Mouse (Mus musculus) c-Kit-negative CD71-positive TER-119-positive erythroid progenitor cells, embryonic 14.5 days (primary cell): ENCODE measurements around the gene Abca1.

Experiments used
- DNase-seq: peaks from one replicate; pipeline ENCODE4 v3.0.0-alpha.2; 2013; ENCODE audit warnings: low read depth, low spot score

The Abca1 gene

DNA sequence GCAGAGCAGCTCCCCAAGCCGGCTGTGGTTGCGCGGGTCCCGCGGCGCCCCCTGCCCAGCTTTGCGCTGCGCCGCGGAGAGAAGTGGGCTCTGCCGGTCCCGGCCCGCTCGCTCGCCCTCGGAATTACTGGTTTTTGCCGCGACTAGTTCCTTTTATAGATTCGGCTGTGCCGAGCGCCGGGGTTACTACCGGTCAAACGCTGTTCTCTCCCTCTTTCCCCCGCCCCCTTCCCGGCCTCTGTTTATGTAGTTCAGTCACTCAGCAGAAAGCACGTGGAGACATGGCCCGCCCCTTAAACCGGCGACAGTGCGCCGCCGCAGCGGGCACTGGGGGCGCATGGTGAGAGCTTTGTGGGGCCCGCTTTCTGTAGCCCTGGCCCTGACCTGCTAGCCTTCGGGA lies at the start of gene Abca1:
Gene Abca1, minus strand, starts transcription at position 129 of the 400 bp plus-strand sequence.
- no peak for DNase-seq

DNA sequence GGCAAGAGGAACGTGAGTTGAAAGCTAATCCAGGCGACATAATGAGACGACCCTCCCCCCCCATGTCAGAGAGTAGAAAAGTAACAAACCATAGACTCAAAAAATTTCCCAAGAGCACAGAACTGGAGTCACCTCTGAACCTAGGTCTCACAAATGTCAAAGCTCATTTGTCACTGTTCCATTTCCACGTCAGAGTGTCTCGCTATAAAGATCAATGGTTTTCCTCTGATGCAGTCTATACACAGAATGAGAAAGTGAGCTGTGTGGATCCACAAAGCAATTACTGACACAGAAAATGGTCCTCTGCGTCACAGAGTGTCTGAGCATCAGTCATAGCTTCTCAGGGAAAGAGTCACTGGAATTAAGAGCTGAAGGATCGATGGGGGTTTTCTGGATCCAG lies 44.8 kb upstream of the Abca1 start:
- DNase-seq = no peak

DNA sequence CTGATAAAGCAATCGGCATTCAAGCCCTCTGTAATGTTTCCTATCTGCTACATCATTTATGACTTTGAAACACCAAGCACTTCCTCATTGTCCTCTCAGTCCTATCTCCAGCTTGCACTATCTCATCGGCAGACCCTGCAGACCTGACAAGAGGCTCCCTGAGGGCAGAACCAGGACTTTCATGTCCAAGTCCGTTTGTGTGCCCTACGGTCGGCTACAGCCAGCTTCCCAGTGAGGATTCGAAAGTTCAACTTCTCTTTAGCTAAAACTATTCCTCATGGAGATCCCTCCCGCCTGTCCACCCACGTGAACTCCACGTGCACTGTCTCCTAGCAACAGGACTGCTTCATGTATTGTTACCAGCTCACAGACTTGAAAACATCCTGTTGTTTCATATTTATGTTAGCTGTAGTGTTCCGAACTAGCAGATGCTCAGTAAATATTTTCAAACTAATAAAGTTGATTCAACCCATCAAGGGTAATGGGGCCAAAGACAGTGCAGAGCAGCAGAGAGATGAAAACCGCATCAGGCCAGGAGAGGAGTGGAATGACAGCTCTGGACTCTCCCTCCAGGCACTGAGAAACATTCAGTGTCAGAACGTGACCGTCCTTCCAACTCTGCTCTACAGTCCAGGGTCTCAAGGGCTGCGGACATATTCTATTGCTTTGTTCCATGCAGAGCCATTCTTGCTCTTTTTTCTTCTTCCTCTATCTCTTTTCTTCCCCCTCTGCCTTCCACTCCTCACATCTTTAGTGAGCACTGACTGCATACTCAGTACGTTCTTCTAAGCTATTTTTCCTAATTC lies 44.1 kb upstream of the Abca1 start:
- DNase-seq = no peak

DNA sequence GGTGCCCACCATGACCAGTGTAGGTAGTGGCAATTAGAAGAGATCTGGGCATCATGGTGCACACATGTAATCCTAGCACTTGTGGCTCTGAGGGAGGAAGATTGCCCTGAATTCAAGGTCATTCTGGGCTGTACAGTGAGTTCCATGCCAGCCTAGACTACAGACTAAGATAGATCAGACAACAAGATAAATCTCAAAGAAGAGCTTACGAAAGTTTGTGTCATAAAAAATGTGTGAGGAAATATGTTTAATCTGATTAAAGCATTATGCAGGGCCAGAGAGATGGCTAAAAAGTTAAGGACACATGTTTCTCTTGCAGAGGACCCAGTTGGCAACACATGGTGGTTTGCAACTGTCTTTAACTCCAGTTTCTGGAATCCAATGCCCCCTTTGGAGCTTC lies 40.6 kb upstream of the Abca1 start:
- no peak for DNase-seq

DNA sequence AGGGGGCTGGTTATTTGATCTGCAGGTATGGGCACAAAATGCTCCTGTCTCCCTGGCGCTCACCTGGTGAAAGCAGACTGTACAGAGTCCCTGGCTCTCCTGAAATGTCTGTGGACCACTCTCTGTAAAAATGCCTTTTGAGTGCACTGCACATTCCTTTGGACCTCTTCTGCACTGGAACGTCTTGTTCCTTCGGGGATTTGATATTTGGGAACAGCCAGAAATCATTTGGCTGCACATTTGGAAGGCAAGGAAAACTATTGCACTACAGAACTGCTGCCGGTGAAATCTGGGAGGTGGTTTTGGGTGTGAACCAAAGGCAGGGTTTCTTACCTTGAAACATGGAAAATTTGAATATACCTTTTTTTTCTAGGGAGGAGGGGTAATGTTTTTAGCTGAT lies 38.1 kb upstream of the Abca1 start:
- no peak for DNase-seq

DNA sequence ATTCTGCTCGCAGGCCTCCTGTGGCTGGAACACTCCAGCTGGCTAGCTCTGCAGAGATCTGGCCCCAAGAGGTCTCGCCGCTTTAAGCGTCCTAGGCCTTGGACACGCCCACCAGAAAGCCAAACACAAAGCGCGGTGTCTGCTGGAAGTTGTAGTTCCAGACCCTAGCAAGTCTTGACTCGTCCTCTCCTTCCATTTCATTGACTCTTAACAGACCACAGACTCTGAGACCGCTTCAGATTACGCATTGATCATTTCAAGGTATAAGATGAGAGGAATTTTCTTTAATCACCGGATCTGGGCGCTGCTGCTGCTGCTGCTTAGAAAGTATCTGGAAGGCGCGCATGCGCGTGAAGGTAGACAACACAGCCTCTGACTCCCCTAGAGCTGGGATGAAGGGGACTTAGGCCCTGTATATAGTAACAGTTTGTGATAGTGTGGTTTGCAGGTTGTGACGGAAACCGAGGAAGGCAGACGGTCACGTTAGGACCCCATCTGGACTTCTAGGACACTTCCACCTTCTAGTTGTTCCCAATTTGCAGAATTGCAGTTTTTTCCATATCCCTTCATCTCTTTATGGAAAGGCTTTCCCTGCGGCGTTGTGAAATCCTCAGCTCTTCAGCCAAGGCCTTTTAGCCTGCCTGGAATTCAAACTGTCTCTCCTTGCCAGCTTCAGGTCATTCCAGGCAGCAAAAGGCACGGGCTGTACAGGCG lies 36.5 kb upstream of the Abca1 start:
- peak; percentile 24 for DNase-seq

DNA sequence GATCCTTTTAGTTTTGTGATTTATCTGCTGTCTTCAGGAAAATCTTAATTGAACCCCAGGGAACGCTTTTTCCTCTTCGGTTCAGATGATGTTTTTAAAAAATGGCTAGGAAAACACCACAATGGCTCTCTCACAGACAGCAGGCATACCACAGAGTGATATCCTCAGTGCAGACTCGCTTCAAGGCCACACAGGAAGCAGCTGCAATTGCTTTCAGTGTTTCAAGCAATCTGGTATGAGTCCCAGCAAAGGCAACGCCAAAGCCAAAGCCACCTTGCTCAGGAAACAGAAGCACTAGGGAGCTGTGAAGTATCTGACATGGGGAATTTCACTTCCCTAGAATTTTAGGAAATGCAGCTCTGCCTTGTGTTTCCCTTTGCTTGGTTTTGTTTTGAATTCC lies 27.4 kb upstream of the Abca1 start:
- DNase-seq = no peak

DNA sequence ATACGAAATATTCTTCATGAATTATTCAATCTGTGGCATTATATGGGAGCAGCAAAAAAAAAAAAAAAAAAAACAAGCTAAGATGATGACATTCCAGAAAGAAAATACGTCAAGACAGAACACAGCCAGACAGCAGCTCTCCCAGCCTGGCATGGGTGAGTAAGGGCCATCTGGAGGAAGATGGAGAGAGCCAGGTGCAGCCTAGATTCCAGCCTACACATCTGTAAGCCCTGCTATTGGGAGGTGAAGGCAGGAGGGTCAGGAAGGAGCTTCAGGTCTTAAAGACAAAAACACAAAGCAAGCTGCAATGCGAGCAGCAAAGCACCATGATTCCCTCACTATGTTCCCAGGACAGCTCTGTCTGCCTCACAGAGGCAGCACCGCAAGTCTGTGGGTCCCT lies 26.9 kb upstream of the Abca1 start:
- no peak for DNase-seq

DNA sequence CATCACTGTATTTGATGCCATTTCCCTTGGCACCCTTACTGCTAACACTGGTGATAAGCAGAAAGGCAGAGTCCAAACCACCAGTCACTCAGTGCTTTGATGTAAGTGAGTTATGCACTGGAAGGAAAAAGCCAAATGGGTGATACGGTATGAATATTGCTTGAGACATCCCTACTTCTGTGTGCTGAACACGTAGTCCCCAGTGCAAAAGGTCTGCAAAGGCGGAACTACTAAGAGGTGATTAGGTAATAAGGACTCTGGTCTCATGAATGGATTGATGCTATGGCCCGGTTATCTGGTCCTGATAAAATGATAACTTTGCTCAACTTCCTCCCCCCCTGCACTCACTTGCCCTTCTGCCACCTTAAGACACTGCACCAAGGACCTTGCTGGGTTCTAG lies 26.4 kb upstream of the Abca1 start:
- DNase-seq = no peak

DNA sequence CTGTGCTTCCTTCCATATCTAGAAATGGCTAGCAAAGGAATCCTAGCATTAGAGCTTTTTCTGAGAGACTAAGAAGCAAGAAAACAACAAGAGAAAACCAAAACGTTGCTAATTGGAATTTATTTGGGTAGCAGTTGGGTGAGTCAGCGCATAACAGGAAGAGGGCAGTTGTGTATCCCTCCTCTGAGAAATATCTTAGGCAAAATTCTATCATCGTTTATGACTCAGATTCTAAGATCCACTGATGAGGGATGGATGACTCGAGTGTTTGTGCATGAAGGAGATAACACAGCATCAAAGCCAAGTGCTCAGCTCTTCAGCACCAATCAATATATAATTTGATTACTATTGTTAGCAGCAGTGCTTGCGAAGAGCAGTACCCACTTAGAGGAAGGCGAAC lies 21.8 kb upstream of the Abca1 start:
- DNase-seq = no peak

DNA sequence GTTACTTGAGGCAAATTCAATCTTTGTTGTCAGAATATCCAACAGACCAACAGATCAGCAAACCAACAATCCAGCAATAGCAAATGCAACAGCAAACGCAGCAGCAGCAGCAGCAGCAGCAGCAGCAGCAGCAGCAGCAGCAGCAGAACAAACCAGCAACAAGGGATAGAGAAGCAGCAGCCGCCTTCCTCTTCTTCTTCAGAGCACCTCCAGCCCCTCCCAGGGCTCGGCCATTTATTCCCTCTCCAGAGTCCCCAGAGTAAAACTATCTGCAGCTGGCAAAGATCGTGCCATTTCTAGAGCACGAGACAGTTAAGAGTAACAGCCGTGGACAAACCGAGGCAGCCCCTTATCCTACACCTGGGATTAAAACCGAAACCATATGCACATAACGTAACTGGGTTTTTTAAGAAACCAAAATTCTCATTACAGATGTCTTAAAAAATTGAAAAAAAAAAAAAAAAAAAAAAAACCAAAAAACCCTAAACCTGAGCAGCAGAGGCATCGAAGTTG lies 19.7 kb upstream of the Abca1 start:
- DNase-seq = no peak

DNA sequence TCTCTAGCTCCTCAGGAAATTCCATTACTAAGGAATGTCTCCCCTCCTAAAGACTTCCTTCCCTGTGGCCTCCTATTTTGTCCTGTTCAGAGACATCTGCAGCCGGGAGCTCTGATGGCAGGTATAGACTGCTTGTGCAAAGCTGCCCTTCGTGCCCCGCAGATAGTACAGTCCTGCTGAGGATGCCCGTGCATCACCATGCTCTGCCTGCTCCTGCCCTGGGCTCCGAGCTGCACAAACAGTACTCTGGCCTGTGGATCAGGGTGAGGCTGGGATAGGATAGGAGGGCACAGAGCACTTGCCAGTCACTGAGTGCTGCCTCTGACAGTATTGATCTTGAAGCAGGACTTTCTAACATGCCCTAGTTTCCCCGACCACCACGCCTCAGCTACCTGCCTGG lies 18.8 kb upstream of the Abca1 start:
- no peak for DNase-seq

DNA sequence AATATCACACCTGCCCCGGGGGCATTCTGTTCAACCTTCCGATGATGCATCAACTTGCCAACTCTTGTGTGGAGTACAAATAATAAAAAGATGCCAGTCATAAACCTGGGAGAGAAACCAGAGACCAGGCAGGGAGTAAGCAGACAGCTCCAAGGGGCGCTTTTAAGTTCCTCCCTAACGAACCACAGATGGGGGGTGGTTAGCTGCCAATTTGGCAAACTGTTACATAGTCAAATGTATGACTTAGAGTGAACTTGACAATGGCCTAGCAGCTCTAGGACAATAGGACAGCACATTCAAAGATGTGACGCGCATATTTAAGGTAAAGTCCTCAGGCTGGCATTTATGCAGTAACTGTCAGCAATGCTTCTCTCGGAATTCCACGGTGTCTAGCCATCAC lies 18.0 kb upstream of the Abca1 start:
- no peak for DNase-seq

DNA sequence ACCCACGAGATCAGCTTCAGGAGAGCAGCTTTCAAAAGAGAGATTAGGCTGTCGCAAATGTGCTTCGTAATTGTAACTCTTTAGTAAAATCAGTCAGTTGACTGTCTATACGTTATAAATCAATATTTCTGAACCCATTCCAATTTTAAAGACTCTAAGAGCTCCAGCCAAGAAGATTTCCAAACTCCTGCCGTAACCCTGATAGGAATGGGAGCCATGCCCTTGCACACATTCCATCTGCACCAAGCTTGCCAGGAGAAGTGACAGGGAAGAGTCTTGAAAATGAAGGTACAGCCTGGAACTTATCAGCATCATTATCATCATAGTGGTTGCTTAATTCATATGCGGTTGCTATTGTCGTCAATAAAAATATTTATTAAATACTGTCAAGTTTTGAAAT lies 15.2 kb upstream of the Abca1 start:
- no peak for DNase-seq

DNA sequence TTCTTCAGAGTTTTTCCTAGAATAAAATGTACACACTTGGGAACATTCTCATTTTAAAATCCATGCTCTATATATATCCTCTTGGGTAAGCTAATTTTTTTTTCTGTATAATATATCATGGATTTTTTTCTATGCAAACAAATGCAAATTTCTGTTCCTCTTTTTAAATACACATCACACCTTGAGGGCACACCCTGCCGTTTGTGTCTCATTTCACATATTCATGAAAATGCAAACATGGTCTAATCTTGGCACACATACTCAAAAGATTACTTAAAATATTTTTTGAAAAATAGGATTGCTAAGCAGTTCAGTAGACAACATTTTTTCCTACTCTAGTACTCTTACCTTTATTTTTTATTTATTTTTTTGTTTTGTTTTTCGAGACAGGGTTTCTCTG lies 10.7 kb upstream of the Abca1 start:
- DNase-seq = no peak

DNA sequence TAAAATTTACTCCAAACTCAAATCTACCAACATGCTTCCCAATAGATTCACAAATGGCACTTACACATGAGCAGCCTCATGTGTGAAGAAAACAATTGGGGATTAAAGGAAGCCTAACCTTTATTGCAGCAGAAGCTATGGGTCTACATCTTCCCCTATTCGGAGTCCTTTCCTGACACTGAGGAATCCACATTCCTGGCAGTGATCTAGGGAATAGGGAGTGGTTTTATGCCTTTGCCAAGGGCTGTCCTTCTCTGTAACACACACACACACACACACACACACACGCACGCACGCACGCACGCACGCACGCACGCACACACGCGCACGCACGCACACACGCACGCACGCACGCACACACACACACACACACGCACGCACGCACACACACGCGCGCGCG lies 5.5 kb upstream of the Abca1 start:
- DNase-seq = no peak

DNA sequence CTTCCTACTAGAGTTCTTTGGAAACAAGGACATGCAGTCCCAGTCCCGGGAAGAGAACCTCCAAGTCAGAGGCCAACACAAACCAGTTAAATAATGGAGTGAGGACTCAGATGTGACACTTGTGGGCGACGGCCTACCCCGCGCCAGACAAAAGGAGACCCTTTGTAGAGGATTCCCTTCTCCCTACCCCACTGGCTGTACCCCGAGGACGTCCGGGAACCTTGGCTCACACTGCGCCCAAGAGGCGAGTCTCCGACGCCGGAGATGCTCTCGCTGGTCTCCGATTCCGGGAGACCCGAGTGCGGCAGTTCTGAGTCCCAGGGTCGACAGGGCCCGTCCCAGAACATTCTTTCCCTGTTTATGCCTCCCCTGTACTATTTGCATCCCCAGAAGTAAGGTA lies 519 bp downstream of the Abca1 start:
- DNase-seq = no peak

DNA sequence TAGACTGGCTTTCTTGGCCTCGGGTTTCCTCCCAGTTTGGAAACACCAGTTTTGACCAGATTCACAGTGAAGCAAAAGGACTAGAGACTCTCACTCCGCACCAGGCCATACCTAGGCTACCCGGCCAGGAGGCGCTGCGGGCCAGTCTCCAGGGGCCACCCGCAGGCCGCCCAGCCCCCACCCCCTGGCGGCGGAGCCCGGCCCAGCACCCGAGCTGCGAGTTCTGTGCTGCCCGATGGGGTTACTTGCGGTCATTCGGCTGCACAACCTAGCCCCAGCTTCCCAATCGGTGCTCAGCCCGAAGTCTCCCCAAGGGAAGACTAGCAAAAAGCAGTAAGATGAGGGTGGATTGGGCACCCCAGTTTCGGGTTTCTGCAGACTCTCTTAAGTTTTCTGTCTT lies 1.1 kb downstream of the Abca1 start:
- no peak for DNase-seq

DNA sequence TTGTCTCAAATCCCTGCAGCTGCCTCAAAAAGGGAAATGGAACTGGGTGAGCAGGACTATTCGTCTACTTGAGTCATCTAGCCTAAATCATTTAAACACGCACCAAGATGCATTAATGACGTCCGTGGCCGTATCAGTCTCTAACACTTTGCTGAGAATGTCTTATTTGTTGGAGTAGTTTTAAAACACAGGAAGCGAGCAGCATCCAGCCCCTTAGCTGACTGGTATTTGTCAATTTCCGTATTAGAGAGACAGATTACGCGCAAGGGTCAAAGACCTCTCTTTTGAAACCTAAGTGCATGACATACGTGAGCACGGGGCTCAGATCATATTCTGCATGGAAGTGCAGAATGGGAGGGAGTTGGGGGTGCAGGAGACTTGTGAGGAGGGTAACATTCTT lies 4.2 kb downstream of the Abca1 start:
- no peak for DNase-seq

DNA sequence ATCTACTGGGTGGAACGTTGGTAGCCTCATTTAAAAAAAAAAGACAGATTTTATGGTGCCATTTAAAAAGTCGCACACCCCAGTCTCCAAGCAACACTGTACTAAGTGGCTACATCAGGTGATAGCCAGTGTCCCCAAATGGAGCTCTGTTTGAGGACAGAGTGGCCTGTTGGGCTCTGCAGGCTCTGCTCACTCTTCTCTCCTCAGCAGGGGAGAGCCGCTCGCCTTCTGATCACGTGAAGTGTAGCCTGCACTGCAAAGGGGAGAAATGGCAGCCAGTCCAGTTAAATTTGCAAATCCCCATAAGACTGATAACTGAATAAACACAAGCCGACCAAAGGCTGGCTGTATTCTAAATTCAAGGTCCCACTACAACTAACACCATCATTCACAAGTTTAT lies 6.0 kb downstream of the Abca1 start:
- no peak for DNase-seq

DNA sequence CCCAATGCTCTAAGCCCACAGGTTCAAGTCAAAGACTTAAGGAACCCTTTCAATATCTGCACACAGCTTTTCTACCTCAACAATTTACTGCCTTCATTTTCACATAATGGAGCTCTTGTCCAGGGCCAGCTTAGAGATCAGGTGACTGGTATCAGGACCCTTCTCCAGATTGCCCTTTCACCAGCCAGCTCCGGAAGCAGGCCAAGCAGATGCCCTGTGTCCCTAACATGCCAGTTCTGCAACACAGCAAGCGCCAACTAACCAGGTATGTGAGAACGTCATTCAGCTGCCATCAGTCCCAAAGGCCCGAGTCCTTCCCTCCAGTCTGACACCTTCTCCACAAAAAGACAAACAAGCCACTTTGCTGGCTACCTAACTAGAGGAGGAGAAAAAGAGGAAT lies 6.6 kb downstream of the Abca1 start:
- DNase-seq = no peak

DNA sequence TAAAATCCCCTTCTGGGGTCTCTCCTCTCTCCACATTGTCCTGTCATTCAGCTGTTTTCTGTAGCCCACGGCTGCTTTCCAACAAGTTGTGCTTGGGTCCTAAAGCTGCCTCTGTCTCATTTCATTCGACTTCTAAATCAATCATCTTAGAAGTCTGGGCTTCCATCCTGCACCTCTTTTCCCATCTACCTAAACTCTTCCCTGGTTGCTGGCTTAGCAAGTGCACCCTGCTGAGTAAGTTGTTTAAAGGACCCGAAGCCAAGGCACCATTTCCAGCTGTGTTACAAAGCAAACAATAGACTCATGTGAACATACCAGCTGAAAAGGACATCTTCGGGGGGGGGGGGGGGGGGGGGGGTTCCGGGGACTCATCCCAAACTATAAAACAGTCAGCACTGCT lies 7.0 kb downstream of the Abca1 start:
- no peak for DNase-seq

DNA sequence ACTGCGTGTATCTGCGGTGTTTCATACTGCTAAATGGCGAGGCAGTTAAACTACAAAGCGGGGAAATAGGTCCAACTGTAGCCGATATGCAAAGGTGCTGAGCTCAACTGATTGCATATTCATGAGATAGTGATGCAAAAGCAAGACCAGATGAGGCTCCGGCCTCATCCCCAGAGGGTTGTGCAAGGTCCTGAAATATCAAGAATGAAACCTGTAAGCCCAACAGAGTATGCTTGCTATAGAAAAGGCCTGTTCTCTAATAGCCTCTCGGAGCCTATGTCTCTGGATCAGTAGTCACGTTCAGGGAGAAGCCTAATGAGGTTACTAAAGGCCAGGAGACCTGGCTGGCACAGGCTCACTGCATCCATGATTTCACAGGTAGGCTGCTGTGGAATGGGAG lies 9.2 kb downstream of the Abca1 start:
- no peak for DNase-seq
